Mouse (Mus musculus) ES-E14 (cell line): ENCODE measurements around the gene Vapb.

ENCODE experiments used
- CHD2 ChIP-seq: IDR thresholded peaks from 2 replicates; pipeline ENCODE4 v1.6.1; 2014; ENCODE audit warnings: mild to moderate bottlenecking, low read depth, low read length, inconsistent platforms
- HCFC1 ChIP-seq: IDR thresholded peaks from 2 replicates; pipeline ENCODE4 v1.6.1; 2012; ENCODE audit warnings: low read length, inconsistent platforms, borderline replicate concordance; ENCODE audit not compliant: insufficient read depth
- MAFK ChIP-seq: IDR thresholded peaks from 2 replicates; pipeline ENCODE4 v1.6.1; 2014; ENCODE audit warnings: mild to moderate bottlenecking, low read depth, low read length, inconsistent platforms; ENCODE audit not compliant: insufficient read depth
- ZC3H11A ChIP-seq: IDR thresholded peaks from 2 replicates; pipeline ENCODE4 v1.6.1; 2012; ENCODE audit warnings: low read depth, mild to moderate bottlenecking, inconsistent platforms, low read length, borderline replicate concordance

- TF ChIP-seq ZC3H11A (no peak), HCFC1 (no peak), MAFK (no peak), CHD2 (no peak)
These were observed 23.3 kb downstream of the Vapb start for GRCm38 (mm10) chr2:173760607-173761006.
